Mouse (Mus musculus): ENCODE measurements around the gene Arsk.

DNA sequence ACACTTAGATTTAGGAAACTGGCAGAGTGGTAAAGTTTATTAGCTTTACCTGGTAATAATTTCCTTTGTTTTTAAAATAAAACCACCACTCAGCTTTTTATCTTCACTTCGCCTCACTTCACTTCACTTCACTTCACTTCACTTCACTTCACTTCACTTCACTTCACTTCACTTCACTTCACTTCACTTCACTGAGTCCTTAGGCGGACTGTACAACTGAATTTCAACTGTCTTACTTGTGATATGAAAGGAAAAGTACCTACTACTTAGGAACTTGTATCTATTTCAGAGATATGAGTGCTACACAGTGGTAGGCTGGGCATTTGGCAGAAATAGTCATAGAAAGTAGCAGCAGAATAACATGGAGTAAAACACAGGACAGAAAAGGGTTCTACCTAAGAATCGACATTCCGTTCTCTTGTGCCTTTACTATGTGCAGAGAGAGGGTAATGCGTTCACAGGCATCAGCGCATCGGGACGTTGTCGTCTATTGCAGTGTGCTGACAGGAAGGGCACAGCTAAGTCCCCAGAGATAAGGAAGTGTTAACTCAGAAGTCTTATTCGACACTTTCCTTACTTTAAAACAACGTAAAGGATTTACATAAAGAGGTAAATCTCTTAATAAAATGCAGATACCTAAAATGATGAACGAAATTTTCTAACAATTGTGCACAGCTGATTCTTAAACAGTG is 42.8 kb upstream of the Arsk start:
- TF ChIP-seq CTCF (IDR thresholded peaks at IDR 0.05; ENCODE audit: extremely low read depth, insufficient read length, insufficient replicate concordance, low read depth, low read length) (no peak), POLR2A (IDR thresholded peaks at IDR 0.05; ENCODE audit: low read depth, low read length) (no peak)

All from small intestine, adult 2 months (tissue).